Mouse (Mus musculus): Measurements from ENCODE around the gene Yod1.

Gene Yod1

GRCm38 (mm10) chr1:130732706-130733658 lies 15.9 kb downstream of the Yod1 start:
- no peak for DNase-seq (ENCODE audit: low spot score)

- DNase-seq (ENCODE audit: low spot score) = no peak
These were observed 16.5 kb downstream of the Yod1 start for GRCm38 (mm10) chr1:130733671-130734070.

GRCm38 (mm10) chr1:130734452-130734851 lies 17.3 kb downstream of the Yod1 start:
- DNase-seq (ENCODE audit: low spot score) = no peak

DNA sequence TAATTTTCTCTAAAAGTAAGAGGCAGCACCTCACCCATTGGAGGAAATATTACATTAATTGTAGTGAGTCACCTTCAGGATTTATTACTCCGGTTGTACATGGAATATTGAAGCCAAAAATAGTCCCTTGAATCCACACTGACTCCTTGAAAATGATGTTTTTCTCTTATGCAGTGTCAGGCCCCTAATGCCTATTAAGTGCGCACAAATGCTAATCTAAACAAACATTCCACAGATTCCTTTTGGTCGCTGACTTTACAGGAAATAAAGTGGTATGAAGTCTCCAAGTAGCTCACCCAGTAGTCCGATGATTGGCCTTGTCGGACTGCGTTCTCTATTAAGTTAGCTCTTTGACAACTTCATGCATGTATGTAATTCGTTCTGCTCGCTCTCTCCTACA lies 17.7 kb downstream of the Yod1 start:
- DNase-seq (ENCODE audit: low spot score) = no peak

DNA sequence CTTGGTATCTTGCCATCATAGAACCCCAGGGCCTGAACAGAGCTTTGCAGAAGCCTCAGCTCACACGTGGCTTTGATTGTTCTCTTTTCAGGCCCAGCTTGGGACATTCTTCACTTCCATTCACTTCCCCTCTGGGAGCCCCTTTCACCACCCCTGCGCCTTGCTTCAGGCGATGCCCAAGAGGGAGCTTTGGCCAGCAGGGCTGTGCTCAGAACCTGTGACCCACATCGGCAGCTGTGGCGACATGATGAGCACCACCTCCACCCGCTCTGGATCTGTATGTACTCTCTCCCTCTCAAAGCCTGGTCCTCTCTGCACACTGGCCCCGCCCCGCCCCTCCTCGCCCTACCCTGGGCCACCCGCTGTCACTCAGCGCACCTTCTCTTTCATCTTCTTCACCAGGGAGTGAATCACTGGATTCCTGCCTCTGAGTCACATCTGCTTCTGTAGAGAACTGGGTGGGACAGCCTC lies 20.3 kb downstream of the Yod1 start:
- DNase-seq (ENCODE audit: low spot score) = no peak

DNA sequence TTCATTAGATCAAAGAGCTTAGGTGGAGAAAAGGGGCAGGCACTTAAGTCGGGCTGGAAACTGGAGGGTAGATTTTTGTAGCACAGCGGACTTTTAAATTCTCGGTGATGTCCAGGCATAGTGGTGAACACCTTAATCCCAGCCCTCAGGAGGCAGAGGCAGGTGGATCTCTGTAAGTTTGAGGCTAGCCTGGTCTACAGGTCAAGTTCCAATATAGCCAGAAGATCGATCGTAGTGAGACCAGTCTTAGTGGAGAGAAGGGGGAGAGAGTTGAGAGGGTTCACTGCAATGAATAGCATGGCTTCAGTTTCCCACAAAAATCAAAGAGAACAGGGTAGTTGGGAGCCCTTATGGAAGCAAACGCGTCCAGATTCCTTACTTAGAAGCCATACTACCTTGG lies 20.8 kb downstream of the Yod1 start:
- no peak for DNase-seq (ENCODE audit: low spot score)

- DNase-seq (ENCODE audit: low spot score) = no peak
These were observed 21.5 kb downstream of the Yod1 start for GRCm38 (mm10) chr1:130738551-130739106.

DNA sequence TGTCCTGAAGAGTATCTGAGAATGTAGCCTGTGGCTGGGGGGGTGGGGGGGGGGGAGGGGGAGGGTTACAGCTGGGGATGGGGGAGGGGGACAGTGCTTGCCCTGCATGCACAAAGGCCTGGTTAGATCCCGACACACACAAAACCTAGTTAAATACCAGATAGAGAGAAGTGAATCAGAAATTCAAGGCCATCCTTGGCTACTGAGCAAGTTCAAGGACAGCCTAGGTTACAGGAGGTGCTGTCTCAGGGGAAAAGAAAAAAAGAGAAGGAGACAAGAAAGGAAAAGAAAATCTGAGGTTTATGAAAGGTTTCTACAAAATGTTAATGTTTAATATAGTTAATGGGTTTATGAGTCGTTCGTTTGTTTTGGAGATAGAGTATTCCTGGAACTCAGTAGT lies 22.5 kb downstream of the Yod1 start:
- DNase-seq (ENCODE audit: low spot score) = no peak

DNA sequence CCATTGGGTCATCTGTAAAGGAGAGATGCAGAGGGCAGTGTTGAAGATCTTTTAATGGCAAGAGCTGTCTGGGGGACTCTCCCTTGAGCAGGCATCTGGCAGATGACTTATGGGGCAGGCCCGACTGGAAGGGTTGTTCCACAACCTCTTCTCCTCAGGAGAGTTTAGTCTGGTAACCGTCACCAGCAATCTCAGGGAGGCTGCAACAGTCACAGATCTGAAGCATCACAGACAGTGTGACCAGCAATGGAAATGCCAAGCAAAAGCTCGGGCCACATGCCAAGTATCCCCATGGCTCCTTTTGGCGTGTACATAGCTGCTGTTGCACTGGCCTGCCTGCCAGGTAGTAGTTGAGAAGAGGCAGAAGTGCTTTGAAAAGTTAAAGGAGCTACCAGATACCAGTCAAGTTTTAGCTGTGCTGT lies 23.1 kb downstream of the Yod1 start:
- DNase-seq (ENCODE audit: low spot score) = no peak

DNA sequence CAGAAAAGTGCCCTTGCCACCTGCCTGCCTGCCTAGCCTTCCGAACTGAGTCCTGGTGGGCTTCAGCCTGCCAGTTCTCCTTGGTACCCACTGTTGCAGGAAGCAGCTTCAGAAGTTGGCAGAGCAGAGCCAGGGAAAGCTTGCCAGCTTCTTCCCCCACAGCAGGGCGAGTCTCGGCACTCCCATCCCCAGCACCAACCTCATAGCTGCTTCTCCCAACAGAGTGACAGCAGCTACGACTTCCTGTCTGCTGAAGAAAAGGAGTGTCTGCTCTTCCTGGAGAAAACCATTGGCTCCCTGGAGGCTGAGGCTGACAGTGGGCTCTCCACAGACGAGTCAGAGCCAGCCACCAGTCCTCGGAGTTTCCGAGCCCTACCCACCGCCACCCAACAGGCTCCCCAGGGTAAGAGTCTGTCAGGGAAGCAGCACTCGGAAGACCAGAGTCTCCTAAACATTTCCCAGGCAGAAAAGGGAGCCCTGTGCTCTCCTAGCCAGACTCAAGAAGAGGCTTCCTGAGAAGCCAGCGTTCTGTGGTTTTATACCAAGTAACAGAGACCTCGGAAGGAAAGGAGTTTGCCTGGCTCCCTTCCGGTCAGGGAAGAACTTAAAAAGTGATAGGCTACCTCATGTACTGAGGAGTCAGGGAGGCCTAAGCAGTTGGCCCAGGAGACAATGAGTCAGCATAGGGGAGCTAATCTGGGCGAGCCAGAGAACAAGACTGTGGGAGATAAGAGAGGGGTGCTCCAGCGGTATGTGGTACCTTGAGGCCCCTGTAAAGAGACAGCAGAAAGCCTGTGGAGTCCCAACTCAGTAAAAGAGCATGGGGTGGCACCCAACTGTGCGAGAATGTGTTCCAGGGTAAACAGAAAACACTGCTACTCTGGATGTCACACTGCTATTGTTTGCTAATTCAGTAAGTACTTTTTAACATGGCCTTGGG lies 23.9 kb downstream of the Yod1 start:
- no peak for DNase-seq (ENCODE audit: low spot score)

DNA sequence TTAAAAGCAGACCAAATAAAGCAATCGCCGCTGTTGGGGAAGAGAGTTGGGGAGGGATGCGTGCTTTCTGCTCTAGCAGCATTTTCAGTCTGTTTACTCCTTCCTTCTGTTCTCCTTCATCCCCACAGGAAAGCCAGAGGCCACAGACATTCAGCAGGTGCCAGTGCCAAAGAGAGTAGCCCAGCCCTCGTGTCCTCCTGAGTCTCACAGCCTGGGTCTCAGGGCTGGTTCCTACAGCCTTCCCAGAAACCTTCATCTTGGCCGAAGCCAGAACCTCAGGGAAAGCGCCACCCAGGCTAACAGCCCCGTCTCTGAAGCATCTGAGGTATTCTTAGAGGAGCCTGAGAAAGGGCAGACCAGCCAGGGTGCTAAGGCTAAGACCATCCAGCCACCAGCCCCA lies 25.1 kb downstream of the Yod1 start:
- no peak for DNase-seq (ENCODE audit: low spot score)

GRCm38 (mm10) chr1:130743775-130744174 lies 26.6 kb downstream of the Yod1 start:
- DNase-seq (ENCODE audit: low spot score) = no peak

DNA sequence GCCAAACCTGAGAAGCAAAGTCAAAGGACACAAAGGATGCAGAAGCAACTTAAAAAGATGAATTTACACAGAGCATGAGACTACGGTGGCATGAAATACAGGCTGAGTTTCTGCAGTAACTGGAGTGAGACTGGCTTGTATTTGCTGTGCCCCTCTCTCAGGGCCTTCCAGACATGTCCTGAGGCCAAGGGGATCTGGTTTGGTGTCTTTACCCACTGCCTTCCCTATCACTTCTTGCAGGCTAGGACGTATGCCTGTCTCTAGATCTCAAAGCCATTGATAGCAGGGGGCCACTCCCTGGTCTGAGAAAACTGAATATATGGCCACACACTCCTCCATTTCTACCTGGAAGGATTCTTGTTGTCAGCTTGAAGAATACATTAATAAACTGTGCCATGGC lies 27.1 kb downstream of the Yod1 start:
- no peak for DNase-seq (ENCODE audit: low spot score)

- DNase-seq (ENCODE audit: low spot score) = no peak
These were observed 27.8 kb downstream of the Yod1 start for GRCm38 (mm10) chr1:130744961-130745360.

DNA sequence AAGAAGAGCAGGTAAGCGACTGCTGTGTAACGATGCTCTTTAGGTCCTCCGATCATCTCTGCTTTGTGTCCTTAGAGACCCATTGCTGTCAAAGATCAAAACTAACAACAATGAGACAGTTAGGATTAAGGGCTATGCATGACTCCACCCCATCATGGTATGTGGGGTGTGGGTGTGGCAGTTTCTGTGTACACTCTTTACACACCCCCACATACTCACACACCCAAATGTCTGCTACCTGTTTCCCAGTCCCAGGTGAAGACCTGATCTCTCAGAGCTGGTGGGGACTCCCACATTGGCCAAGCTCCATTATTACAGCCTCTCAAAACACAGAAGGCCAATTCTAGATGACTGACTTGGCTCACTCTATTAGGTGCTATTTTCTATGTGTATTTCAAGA lies 28.5 kb downstream of the Yod1 start:
- no peak for DNase-seq (ENCODE audit: low spot score)

- DNase-seq (ENCODE audit: low spot score) = no peak
These were observed 29.7 kb downstream of the Yod1 start for GRCm38 (mm10) chr1:130746819-130747218.

DNA sequence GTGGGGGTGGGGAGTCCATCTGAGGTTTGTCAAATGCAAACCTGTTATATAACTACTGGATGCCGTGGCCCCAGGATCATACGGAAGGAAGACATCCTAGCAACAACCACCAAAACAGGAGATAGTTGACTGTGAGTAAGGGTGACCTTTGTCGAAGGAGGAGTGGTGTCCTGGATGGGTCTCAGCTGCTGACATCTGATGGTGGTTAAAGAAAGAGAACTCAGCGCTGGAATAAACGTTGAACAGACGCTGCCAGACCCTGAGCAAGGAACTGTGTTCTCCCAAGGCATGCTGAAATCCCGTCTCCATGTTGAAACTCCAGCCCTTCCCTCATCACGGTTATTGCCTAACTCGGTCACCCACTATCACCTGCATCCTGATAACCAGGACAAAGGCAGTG lies 42.6 kb downstream of the Yod1 start:
- no peak for DNase-seq (ENCODE audit: low spot score)

GRCm38 (mm10) chr1:130761597-130761996 lies 44.5 kb downstream of the Yod1 start:
- no peak for DNase-seq (ENCODE audit: low spot score)

DNA sequence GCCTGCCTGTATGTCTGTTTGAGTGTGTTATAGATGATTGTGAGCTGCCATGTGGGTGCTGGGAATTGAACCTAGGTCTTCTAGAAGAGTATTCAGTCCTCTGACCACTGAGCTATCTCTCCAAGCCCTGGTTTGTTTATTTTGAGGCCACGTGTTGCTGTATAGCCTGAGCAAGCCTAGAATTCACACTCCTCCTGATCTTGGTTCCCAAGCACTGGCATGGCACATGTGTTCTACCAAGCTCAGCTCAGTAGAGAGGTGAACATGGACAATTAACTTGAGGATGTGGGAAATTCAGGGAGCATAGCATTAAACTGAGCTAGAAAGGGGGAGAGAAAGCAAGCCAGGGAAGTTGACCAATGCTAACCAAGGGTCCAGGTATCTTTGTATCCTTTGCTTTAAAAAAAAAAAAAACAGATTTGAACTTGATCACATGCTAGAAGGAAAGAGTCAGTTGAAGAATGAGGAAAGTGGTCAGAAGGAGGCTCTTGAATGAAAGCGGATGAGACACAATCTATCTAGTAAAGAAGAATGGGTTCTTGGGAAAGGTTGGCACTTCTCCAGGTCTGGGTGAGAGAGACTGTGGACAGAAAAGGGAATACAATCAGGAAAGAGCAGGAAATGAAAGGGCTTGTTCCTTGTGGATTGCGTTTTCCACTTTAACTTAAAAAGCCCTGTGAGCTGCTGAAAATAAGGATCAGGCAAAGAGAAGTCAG lies 45.1 kb downstream of the Yod1 start:
- no peak for DNase-seq (ENCODE audit: low spot score)

GRCm38 (mm10) chr1:130764027-130764461 lies 46.9 kb downstream of the Yod1 start:
- DNase-seq (ENCODE audit: low spot score) = no peak

DNA sequence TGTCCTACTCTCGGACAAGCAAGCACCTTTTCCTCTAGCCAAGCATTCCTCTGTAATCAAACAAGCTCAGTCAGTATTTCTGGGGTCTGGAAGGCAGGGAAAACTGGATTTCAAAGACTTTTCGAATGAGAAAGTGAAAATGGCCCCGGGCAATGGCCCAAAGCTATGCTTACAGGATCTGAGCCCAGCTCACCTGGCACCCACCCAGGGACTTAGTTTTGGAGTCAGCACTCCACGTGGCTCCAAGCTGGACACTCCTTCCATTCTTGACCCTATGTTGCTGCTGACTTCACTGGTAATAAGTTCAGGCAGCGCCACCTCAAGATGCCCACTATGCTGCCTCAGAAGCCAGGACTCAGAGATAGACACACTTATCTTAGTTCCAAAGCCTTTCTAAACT lies 49.9 kb downstream of the Yod1 start:
- no peak for DNase-seq (ENCODE audit: low spot score)

DNA sequence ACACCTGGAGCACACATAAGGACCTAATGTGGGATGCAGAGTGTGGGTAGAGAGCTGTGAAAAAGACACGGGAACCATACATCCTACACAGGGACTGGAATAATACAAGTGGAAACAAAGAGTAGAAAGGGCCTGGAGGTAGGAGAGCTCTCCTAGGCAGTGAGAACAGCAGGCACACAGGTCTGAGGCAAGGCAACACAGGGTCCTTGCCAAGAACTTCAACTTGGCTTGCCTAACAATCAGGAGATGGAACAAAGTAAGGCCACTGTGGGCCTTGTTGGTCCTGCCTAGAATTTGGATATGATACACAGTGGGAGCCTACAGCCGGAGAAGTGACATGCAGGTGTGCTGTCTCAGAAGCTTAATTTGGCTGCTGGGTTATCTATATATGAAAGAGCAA lies 52.8 kb downstream of the Yod1 start:
- no peak for DNase-seq (ENCODE audit: low spot score)

Measured in ovary, postnatal 14 days (tissue).